In the genomic region with DNA sequence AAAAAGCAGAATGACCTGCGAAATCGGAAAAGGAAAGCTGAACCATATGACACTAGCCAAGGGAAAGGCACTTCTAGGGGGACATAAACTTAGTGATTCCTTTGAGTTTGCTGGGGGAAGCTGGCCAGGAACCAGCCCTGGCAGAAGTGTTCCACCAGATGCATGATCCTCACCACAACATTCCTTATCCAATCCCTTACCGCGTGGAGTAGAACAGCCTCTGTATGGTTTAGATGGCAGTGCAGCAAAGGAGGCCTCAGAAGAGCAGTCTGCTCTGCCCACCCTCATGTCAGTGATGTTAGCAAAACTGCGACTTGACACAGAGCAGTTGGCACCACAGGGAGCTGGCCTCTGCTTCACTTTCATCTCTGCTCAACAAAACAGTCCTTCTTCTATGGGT, we compare ENCODE assay signal across 7 mouse cellular contexts.
DNase-seq lines count a peak whose midpoint lies in the region; ATAC-seq and TF ChIP-seq lines count a peak whose summit lies in the region.
"Not testable (repeated sequence)": the region's sequence is repeated elsewhere in the genome, so short reads cannot be mapped to it uniquely, and the experiment has no call there.

No protein-coding gene starts in this region.

- H3K4me3 ChIP-seq in heart, embryonic 12.5 days, result peak overlapping the region; percentile 44
- 0 out of 2 replicates have a peak overlapping the region, but pooled peaks have one; percentile 46 for H3K4me3 ChIP-seq in heart, postnatal 0 days (ENCODE audit: low read depth, low read length)
- peak overlapping the region; percentile 32; the same call in 1 of the 2 replicates for H3K4me3 ChIP-seq in hindbrain, embryonic 15.5 days
- H3K4me3 ChIP-seq in limb, embryonic 13.5 days; liver, embryonic 15.5 days (replicated peaks): not testable (repeated sequence)
- H3K4me3 ChIP-seq in midbrain, postnatal 0 days (ENCODE audit: low read depth, low read length), result peak overlapping the region; percentile 32; the same call in 1 of the 2 replicates

- 50% methylated on average over 2 of the region's 5 CpGs for WGBS in heart, embryonic 12.5 days
- 46% methylated on average over 2 of the region's 5 CpGs for WGBS in heart, postnatal 0 days
- WGBS in hindbrain, embryonic 15.5 days, result 71% methylated on average over 4 of the region's 5 CpGs
- 54% methylated on average over 2 of the region's 5 CpGs for WGBS in limb, embryonic 13.5 days
- 40% methylated on average over 2 of the region's 5 CpGs for WGBS in liver, embryonic 15.5 days (ENCODE audit: insufficient replicate concordance)
- WGBS in midbrain, postnatal 0 days, result 53% methylated on average over 2 of the region's 5 CpGs

- H3K27ac ChIP-seq in heart, embryonic 12.5 days (ENCODE audit: poor library complexity, severe bottlenecking); heart, postnatal 0 days (ENCODE audit: low read depth); hindbrain, embryonic 15.5 days (replicated peaks); limb, embryonic 13.5 days; liver, embryonic 15.5 days (replicated peaks); midbrain, postnatal 0 days (ENCODE audit: low read depth, low read length): not testable (repeated sequence)

- H3K9ac ChIP-seq in heart, embryonic 12.5 days, result 0 out of 2 replicates have a peak overlapping the region, but pooled peaks have one; percentile 48
- not testable (repeated sequence) for H3K9ac ChIP-seq in heart, postnatal 0 days (replicated peaks; ENCODE audit: low read depth, low read length); hindbrain, embryonic 15.5 days; limb, embryonic 13.5 days; liver, embryonic 15.5 days; midbrain, postnatal 0 days (replicated peaks; ENCODE audit: low read length, poor library complexity, severe bottlenecking)

- not testable (repeated sequence) for H3K27me3 ChIP-seq in heart, embryonic 12.5 days (replicated peaks); heart, postnatal 0 days (ENCODE audit: control insufficient read depth, insufficient read depth, low read length); hindbrain, embryonic 15.5 days; limb, embryonic 13.5 days; liver, embryonic 15.5 days; midbrain, postnatal 0 days (ENCODE audit: insufficient read depth, low read length)

- TF ChIP-seq CTCF in heart, postnatal 0 days (IDR thresholded peaks at IDR 0.05; ENCODE audit: low read depth); midbrain, postnatal 0 days (IDR thresholded peaks at IDR 0.05): not testable (repeated sequence)

- TF ChIP-seq EP300 in heart, postnatal 0 days (IDR thresholded peaks at IDR 0.05; ENCODE audit: low read depth), result not testable (repeated sequence)

- H3K36me3 ChIP-seq in heart, embryonic 12.5 days; heart, postnatal 0 days (replicated peaks; ENCODE audit: control insufficient read depth, insufficient read depth, low read length); hindbrain, embryonic 15.5 days; limb, embryonic 13.5 days; liver, embryonic 15.5 days (replicated peaks); midbrain, postnatal 0 days (ENCODE audit: insufficient read depth, low read length): not testable (repeated sequence)

- not testable (repeated sequence) for DNase-seq in heart, postnatal 0 days (ENCODE audit: low spot score); midbrain, postnatal 0 days (ENCODE audit: low spot score)

- not testable (repeated sequence) for H3K4me1 ChIP-seq in heart, embryonic 12.5 days (replicated peaks); heart, postnatal 0 days (ENCODE audit: control insufficient read depth, insufficient read depth); hindbrain, embryonic 15.5 days (replicated peaks); limb, embryonic 13.5 days; liver, embryonic 15.5 days (replicated peaks); midbrain, postnatal 0 days (ENCODE audit: insufficient read depth, low read length)

- not testable (repeated sequence) for H3K9me3 ChIP-seq in heart, embryonic 12.5 days (replicated peaks); heart, postnatal 0 days (replicated peaks; ENCODE audit: control insufficient read depth, low read length); hindbrain, embryonic 15.5 days; limb, embryonic 13.5 days; liver, embryonic 15.5 days (replicated peaks); midbrain, postnatal 0 days (ENCODE audit: low read length)

- ATAC-seq in common myeloid progenitor, adult 5-6 weeks (replicated peaks; ENCODE audit: low read depth, poor library complexity, severe bottlenecking), result 0 out of 2 replicates have a peak, but pooled peaks have one; percentile 32
- not testable (repeated sequence) for ATAC-seq in heart, embryonic 12.5 days (ENCODE audit: insufficient number of reproducible peaks, low FRiP score); heart, postnatal 0 days (ENCODE audit: insufficient read depth, low read depth); hindbrain, embryonic 15.5 days (ENCODE audit: low FRiP score, low read depth); limb, embryonic 13.5 days (ENCODE audit: low FRiP score, low read depth); liver, embryonic 15.5 days (ENCODE audit: insufficient read depth); midbrain, postnatal 0 days (ENCODE audit: low FRiP score)

- H3K4me2 ChIP-seq in heart, embryonic 12.5 days, result peak overlapping the region; percentile 68
- H3K4me2 ChIP-seq in heart, postnatal 0 days (ENCODE audit: low read depth, low read length), result peak overlapping the region; percentile 57; the same call in 1 of the 2 replicates
- H3K4me2 ChIP-seq in hindbrain, embryonic 15.5 days, result peak overlapping the region; percentile 54; the same call in 1 of the 2 replicates
- H3K4me2 ChIP-seq in limb, embryonic 13.5 days (replicated peaks), result peak overlapping the region; percentile 53; the same call in 1 of the 2 replicates
- peak overlapping the region; percentile 55; the same call in 1 of the 2 replicates for H3K4me2 ChIP-seq in liver, embryonic 15.5 days
- peak overlapping the region; percentile 41; the same call in 1 of the 2 replicates for H3K4me2 ChIP-seq in midbrain, postnatal 0 days (ENCODE audit: low read depth, low read length, poor library complexity, severe bottlenecking)
